Mouse (Mus musculus): ENCODE measurements around the gene Serinc3. TPM values are rescaled to one million over a fixed set of nuclear protein-coding genes. Genes with fewer than 3 reads are reported as not detected.
A peak's percentile ranks its signal among the peaks of the same experiment; 100 is the strongest.

Gene Serinc3
- total and polyA plus RNA-seq, 3 experiments, result 345 to 611 (median 467) TPM

- TF ChIP-seq MAZ (IDR thresholded peaks at IDR 0.05; ENCODE audit: low read depth, low read length) (0 out of 2 replicates have a peak, but pooled peaks have one; percentile 25), MEF2A (IDR thresholded peaks at IDR 0.05; ENCODE audit: borderline replicate concordance, low read depth, low read length) (peak; percentile 94), MAX (IDR thresholded peaks at IDR 0.05; ENCODE audit: low read length) (peak; percentile 64)
Measured at GRCm38 (mm10) chr2:163685761-163686200, 40.9 kb upstream of the Serinc3 start (continued).

GRCm38 (mm10) chr2:163685287-163685686, 40.4 kb upstream of the Serinc3 start:
- TF ChIP-seq UBTF (IDR thresholded peaks at IDR 0.05; ENCODE audit: low read depth, low read length), result 0 out of 2 replicates have a peak, but pooled peaks have one; percentile 25
- no peak for TF ChIP-seq CTCF (conservative IDR thresholded peaks at IDR 0.05 in 1 of 2, IDR thresholded peaks at IDR 0.05 in 1 of 2; ENCODE audit: low read depth in 2 of 2, low read length in 2 of 2)
- Histone ChIP-seq H3K27me3 (replicated peaks) (no peaks in the 10 kb centered on the region), H3K4me2 (ENCODE audit: insufficient read depth, low read depth, poor library complexity, severe bottlenecking) (peak overlapping the region; percentile 38; the same call in 1 of the 2 replicates), H3K4me1 (ENCODE audit: control insufficient read depth in 1 of 2, insufficient read depth in 2 of 2) (peaks cover 28 to 91% of the 10 kb centered on the region in 2 experiments), H3K4me3 (replicated peaks in 1 of 3; ENCODE audit: low read depth in 2 of 3, low read length in 2 of 3, poor library complexity in 1 of 3) (no peak overlapping the region), H3K36me3 (replicated peaks in 1 of 2; ENCODE audit: control insufficient read depth in 1 of 2, insufficient read depth in 1 of 2, low read length in 1 of 2) (peaks cover 3 to 62% of the 10 kb centered on the region in 2 experiments), H3K79me2 (replicated peaks; ENCODE audit: control insufficient read depth, extremely low read depth, insufficient read depth, poor library complexity, severe bottlenecking) (peaks cover 100% of the 10 kb centered on the region), H3K9ac (ENCODE audit: insufficient read depth, low read depth) (no peak overlapping the region), H3K9me3 (replicated peaks; ENCODE audit: low read length) (no peaks in the 10 kb centered on the region), H3K27ac (ENCODE audit: insufficient read depth, low read depth) (peak overlapping the region; percentile 76)
- dilution Hi-C loops (cut with MboI; ENCODE audit: extremely low pct_ligation_motif_present, extremely low pct_unique_long_range_greater_than_20kb, low sequenced_read_pairs) (no loop called here), in situ Hi-C loops (cut with MboI; ENCODE audit: low pct_ligation_motif_present, low pct_unique_long_range_greater_than_20kb, low sequenced_read_pairs) (no loop called here)
- no peak for DNase-seq (ENCODE audit: extremely low read depth)

GRCm38 (mm10) chr2:163682344-163682743, 37.4 kb upstream of the Serinc3 start:
- dilution Hi-C loops (cut with MboI; ENCODE audit: extremely low pct_ligation_motif_present, extremely low pct_unique_long_range_greater_than_20kb, low sequenced_read_pairs), result no loop called here
- Histone ChIP-seq H3K4me3 (replicated peaks in 1 of 3; ENCODE audit: low read depth in 2 of 3, low read length in 2 of 3, poor library complexity in 1 of 3) (no peak overlapping the region), H3K4me2 (ENCODE audit: insufficient read depth, low read depth, poor library complexity, severe bottlenecking) (0 out of 2 replicates have a peak overlapping the region, but pooled peaks have one; percentile 18), H3K79me2 (replicated peaks; ENCODE audit: control insufficient read depth, extremely low read depth, insufficient read depth, poor library complexity, severe bottlenecking) (peaks cover 98% of the 10 kb centered on the region), H3K9me3 (replicated peaks; ENCODE audit: low read length) (no peaks in the 10 kb centered on the region), H3K36me3 (replicated peaks in 1 of 2; ENCODE audit: control insufficient read depth in 1 of 2, insufficient read depth in 1 of 2, low read length in 1 of 2) (peaks cover 6 to 66% of the 10 kb centered on the region in 2 experiments), H3K9ac (ENCODE audit: insufficient read depth, low read depth) (no peak overlapping the region), H3K27me3 (replicated peaks) (no peaks in the 10 kb centered on the region), H3K27ac (ENCODE audit: insufficient read depth, low read depth) (0 out of 2 replicates have a peak overlapping the region, but pooled peaks have one; percentile 0), H3K4me1 (ENCODE audit: control insufficient read depth in 1 of 2, insufficient read depth in 2 of 2) (peaks cover 40 to 87% of the 10 kb centered on the region in 2 experiments)
- in situ Hi-C loops (cut with MboI; ENCODE audit: low pct_ligation_motif_present, low pct_unique_long_range_greater_than_20kb, low sequenced_read_pairs), result no loop called here
- TF ChIP-seq PAX5 (IDR thresholded peaks at IDR 0.05; ENCODE audit: low read length) (no peak), CHD1 (IDR thresholded peaks at IDR 0.05; ENCODE audit: low read depth, low read length) (no peak), USF1 (IDR thresholded peaks at IDR 0.05; ENCODE audit: low read depth, low read length) (no peak), NRF1 (IDR thresholded peaks at IDR 0.05; ENCODE audit: low read depth, low read length) (no peak), ZKSCAN1 (IDR thresholded peaks at IDR 0.05; ENCODE audit: borderline replicate concordance, low read depth, low read length) (no peak)
- DNase-seq (ENCODE audit: extremely low read depth), result no peak

- H3K27me3 ChIP-seq (replicated peaks), result no peaks in the 10 kb centered on the region
- peak overlapping the region; percentile 65; the same call in 1 of the 2 replicates for H3K4me2 ChIP-seq (ENCODE audit: insufficient read depth, low read depth, poor library complexity, severe bottlenecking)
- peak overlapping the region; percentile 97 for H3K27ac ChIP-seq (ENCODE audit: insufficient read depth, low read depth)
- peaks cover 95% of the 10 kb centered on the region for H3K79me2 ChIP-seq (replicated peaks; ENCODE audit: control insufficient read depth, extremely low read depth, insufficient read depth, poor library complexity, severe bottlenecking)
- no peaks in the 10 kb centered on the region for H3K9me3 ChIP-seq (replicated peaks; ENCODE audit: low read length)
- peak overlapping the region in 1 of 3 experiments; percentile 9 for H3K4me3 ChIP-seq (replicated peaks in 1 of 3; ENCODE audit: low read depth in 2 of 3, low read length in 2 of 3, poor library complexity in 1 of 3)
- H3K9ac ChIP-seq (ENCODE audit: insufficient read depth, low read depth), result peak overlapping the region; percentile 40; the same call in 1 of the 2 replicates
- H3K36me3 ChIP-seq (replicated peaks in 1 of 2; ENCODE audit: control insufficient read depth in 1 of 2, insufficient read depth in 1 of 2, low read length in 1 of 2), result peaks cover 10 to 52% of the 10 kb centered on the region in 2 experiments
- DNase-seq (ENCODE audit: extremely low read depth), result peak; percentile 58
- dilution Hi-C loops (cut with MboI; ENCODE audit: extremely low pct_ligation_motif_present, extremely low pct_unique_long_range_greater_than_20kb, low sequenced_read_pairs), result no loop called here
- in situ Hi-C loops (cut with MboI; ENCODE audit: low pct_ligation_motif_present, low pct_unique_long_range_greater_than_20kb, low sequenced_read_pairs), result no loop called here
- H3K4me1 ChIP-seq (ENCODE audit: control insufficient read depth in 1 of 2, insufficient read depth in 2 of 2), result peaks cover 48 to 87% of the 10 kb centered on the region in 2 experiments
- TF ChIP-seq TBP (conservative IDR thresholded peaks at IDR 0.05; ENCODE audit: low read depth, low read length), result no peak
- TF ChIP-seq ZMIZ1 (IDR thresholded peaks at IDR 0.05; ENCODE audit: low read depth, low read length), result no peak
- TF ChIP-seq JUN (IDR thresholded peaks at IDR 0.05; ENCODE audit: insufficient read depth, low read depth, low read length), result no peak
- no peak for TF ChIP-seq ZNF384 (IDR thresholded peaks at IDR 0.05; ENCODE audit: low read depth, low read length)
- TF ChIP-seq SIN3A (IDR thresholded peaks at IDR 0.05; ENCODE audit: low read length), result no peak
- 0 out of 2 replicates have a peak, but pooled peaks have one; percentile 2 for TF ChIP-seq SMC3 (IDR thresholded peaks at IDR 0.05; ENCODE audit: low read depth, low read length)
- no peak for TF ChIP-seq JUND (conservative IDR thresholded peaks at IDR 0.05; ENCODE audit: low read depth, low read length)
- TF ChIP-seq ZKSCAN1 (IDR thresholded peaks at IDR 0.05; ENCODE audit: borderline replicate concordance, low read depth, low read length), result no peak
- TF ChIP-seq KAT2A (IDR thresholded peaks at IDR 0.05; ENCODE audit: insufficient replicate concordance, low read length), result no peak
- 0 out of 2 replicates have a peak, but pooled peaks have one; percentile 21 for TF ChIP-seq MEF2A (IDR thresholded peaks at IDR 0.05; ENCODE audit: borderline replicate concordance, low read depth, low read length)
- TF ChIP-seq BHLHE40 (IDR thresholded peaks at IDR 0.05; ENCODE audit: low read depth, low read length), result no peak
- peak; percentile 60 for TF ChIP-seq ELF1 (IDR thresholded peaks at IDR 0.05; ENCODE audit: low read depth, low read length)
- TF ChIP-seq GABPA (IDR thresholded peaks at IDR 0.05; ENCODE audit: insufficient replicate concordance, low read depth, low read length), result no peak
- TF ChIP-seq RAD21 (IDR thresholded peaks at IDR 0.05; ENCODE audit: low read depth, low read length), result no peak; the same call in 1 of the 2 replicates
- TF ChIP-seq MAX (IDR thresholded peaks at IDR 0.05; ENCODE audit: low read length), result 0 out of 2 replicates have a peak, but pooled peaks have one; percentile 43
Measured at GRCm38 (mm10) chr2:163676745-163677144, 31.8 kb upstream of the Serinc3 start.

All from CH12.LX (cell line).